Mouse (Mus musculus) mouse embryonic stem cell (cell line): ENCODE data around the gene Dhx9.
"Not testable (repeated sequence)": the region's sequence is repeated elsewhere in the genome, so short reads cannot be mapped to it uniquely, and the experiment has no call there.

ENCODE experiments used
- in situ Hi-C, 2 experiments: fragments of 300-500 bp; cut with MboI; formaldehyde crosslinking; loops; 1 replicate in 1 of 2; 3 replicates in 1 of 2; pipeline ENCODE4 v1.14.3; 2019 to 2020; ENCODE audit warnings: low sequenced_read_pairs in 2 of 2, low pct_unique_long_range_greater_than_20kb in 1 of 2, mixed read lengths in 1 of 2; ENCODE audit not compliant: unreplicated experiment in 1 of 2

The Dhx9 gene

DNA sequence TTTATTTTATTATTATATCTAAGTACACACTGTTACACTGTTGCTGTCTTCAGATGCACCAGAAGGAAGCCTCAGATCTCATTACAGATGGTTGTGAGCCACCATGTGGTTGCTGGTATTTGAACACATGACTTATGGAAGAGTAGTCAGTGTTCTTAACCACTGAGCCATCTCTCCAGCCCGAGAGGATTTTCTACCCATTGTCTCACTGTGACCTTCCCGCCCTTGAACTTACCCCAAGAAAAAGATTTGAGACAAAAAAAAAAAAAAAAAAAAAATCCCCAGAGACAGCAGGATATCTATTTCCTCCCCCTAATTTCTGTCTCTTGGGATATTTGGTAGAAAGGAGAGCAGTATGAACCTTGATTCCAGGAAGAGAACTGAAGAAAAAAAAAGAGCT lies 2.1 kb upstream of the Dhx9 start:
- in situ Hi-C loops: no loop called here

DNA sequence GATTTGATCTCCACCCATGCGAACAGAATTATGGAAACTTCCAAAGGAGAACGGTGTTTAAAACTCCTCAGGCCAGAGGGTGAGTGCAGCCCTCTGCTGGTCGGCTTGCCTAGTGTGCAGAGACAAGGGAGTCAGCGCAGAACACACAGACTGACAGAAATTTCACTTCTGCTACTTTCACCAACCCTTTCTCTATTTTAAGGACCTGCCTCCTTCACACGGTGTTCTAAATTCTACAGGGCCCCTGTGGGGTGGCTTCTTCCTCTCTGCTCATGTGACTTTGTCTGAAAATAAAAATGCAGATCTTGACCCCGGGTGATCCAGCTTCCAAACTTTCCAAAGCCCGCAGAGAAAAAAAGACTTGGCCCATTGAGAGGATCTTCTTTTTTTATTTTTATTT lies 1.7 kb upstream of the Dhx9 start:
- in situ Hi-C loops: no loop called here

DNA sequence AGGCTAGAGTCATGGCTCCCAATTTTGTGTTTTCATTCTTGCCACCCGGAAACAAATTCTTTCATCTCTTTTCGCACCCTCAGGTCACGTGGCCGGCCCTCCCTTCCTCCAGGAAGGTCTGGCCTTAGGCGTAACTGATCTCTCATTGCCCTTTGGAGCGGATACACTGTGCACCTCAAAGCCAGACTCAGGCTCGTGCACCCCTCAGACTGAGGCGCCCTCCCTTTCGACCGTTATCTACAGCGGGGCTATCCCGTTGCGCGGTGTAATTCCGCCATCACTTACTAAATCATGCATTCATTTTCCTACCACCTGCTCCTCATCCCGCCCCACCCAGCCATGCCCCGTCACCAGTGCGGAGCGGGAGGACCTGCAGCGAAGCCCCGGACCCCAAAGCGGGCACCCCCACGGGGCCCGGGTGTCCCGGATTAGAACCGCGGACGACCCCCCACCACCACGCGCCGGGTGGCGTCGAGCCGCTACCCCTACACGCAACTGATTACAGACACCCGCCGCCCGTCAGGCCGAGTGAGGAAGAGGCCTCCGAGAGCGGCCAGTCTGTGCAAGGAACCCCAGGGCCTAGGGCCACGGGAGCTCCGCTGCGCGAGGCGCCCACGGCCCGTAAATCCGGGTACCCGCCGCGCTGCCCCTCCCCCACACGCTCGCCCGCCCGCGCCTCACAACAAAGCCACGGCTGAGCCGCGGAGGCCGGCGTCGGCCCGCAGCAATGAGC lies 527 bp downstream of the Dhx9 start:
- in situ Hi-C loops: no loop called here

DNA sequence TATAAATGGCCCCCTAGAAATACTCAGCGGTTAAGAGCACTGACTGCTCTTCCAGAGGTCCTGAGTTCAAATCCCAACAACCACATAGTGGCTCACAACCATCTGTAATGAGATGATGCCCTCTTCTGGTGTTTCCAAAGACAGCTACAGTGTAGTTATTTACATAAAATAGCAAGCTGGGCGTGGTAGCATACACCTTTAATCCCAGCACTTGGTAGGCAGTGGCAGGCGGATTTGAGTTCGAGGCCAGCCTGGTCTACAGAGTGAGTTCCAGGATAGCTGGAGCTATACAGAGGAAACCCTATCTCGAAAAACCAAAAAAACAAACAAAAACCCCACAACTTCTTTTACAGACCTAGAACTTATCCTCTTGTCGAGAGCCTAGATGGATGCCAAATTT lies 1.3 kb downstream of the Dhx9 start:
- in situ Hi-C loops: not testable (repeated sequence)

GRCm38 (mm10) chr1:153485201-153485796 lies 2.2 kb downstream of the Dhx9 start:
- in situ Hi-C loops: no loop called here

GRCm38 (mm10) chr1:153481025-153481412 lies 6.4 kb downstream of the Dhx9 start:
- in situ Hi-C loops: no loop called here

DNA sequence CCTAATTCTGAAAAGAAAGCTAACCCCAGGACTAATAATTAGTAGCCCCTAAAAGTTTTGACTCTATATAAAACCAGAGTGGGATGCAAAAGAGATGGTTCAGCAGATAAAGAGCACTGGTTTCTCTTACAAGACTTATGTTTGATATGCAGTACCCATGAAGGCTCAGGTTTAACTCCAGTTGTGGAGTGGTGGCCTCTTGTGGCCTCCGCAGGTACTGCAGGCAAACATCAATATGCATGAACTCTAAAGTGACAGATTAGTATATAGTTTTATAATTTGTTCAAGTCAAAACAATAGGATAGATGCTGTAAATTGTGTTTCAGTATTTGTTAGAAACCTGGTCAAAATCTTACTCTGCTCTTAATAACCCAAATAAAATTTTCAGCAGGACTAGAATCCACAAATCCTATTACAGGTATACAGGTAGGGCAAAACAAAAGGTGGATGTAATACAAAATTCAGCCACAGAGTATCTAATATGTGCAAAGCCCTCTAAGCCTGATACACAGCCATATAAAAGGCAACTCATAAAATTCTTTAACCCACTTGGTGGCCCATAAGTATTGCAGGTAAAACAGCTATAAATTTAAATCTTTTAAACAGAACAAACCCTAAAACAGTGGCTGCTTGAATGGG lies 7.0 kb downstream of the Dhx9 start:
- in situ Hi-C loops: no loop called here

DNA sequence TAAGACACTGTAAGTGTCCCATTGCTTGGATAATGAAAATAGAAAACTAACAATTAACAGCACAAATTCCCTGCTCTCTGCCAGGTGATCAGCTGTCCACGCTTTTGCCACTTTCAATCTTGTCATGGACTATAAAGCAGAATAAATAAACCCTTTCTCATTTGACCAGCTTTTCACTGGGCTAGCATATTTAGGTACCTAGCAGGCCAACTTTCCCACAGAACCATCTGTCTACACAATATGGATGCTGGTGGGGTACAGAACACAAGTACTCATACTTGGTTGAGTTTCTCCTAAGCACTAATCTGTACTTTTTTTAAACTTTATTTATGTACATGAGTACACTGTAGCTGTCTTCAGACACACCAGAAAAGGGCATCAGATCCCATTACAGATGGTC lies 8.2 kb downstream of the Dhx9 start:
- in situ Hi-C loops: no loop called here

DNA sequence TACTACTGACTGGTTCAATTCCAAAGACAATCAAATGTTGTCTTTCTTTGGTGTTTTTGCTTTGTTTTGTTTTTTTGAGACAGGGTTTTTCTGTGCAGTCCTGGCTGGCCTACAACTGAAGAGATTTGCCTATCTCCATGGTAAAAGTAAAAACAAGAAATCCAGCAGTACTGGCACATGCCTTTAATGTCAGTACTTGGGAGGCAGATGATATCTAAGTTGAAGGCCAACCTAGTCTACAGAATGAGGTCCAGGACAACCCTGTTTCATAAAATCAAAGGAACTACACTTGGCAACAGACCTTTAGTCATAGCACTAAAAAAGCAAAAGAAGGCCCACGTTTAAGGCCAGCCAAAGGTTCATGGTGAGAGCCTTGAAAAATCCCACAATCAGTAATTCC lies 25.7 kb downstream of the Dhx9 start:
- in situ Hi-C loops: loop anchor here in 1 of 2 experiments (10.0 kb wide), 1 partner anchor 607 kb away; no protein-coding TSS in a partner anchor

GRCm38 (mm10) chr1:153456137-153456536 lies 31.3 kb downstream of the Dhx9 start:
- in situ Hi-C loops: loop anchor here in 1 of 2 experiments (10.0 kb wide), 1 partner anchor 601 kb away; no protein-coding TSS in a partner anchor

- in situ Hi-C loops: loop anchor here in 1 of 2 experiments (10.0 kb wide), 1 partner anchor 598 kb away; no protein-coding TSS in a partner anchor
Observed at GRCm38 (mm10) chr1:153453146-153453642, 34.3 kb downstream of the Dhx9 start.

- in situ Hi-C loops: loop anchor here in 1 of 2 experiments (10.0 kb wide), 1 partner anchor 597 kb away; no protein-coding TSS in a partner anchor
Observed at GRCm38 (mm10) chr1:153451237-153452154, 36.0 kb downstream of the Dhx9 start.

- in situ Hi-C loops: loop anchor here in 1 of 2 experiments (25.0 kb wide), 1 partner anchor 909 kb away; no protein-coding TSS in a partner anchor
Observed at GRCm38 (mm10) chr1:153446120-153446831, 41.2 kb downstream of the Dhx9 start.

GRCm38 (mm10) chr1:153443632-153444031 lies 43.8 kb downstream of the Dhx9 start:
- in situ Hi-C loops: loop anchor here in 1 of 2 experiments (25.0 kb wide), 1 partner anchor 906 kb away; no protein-coding TSS in a partner anchor

DNA sequence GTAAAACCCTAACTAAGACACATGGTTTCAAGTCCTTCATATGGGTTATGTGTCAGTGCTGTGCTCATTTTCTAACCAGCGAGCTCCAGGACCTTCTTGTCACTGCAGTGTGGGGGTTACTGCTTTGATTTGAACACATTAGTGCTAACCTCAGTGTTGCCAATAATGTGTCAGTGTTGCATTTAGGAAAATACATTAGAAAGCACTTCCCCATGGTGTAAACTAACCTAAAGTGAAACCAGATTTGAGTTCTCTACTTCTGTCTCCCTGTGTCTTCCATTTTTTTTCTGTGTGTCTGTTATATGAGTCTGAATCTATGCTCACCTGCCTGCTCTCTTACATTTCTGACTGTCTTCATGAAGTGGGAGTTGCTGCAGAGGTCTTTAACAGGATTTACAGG lies 44.4 kb downstream of the Dhx9 start:
- in situ Hi-C loops: loop anchor here in 1 of 2 experiments (25.0 kb wide), 1 partner anchor 906 kb away; no protein-coding TSS in a partner anchor

DNA sequence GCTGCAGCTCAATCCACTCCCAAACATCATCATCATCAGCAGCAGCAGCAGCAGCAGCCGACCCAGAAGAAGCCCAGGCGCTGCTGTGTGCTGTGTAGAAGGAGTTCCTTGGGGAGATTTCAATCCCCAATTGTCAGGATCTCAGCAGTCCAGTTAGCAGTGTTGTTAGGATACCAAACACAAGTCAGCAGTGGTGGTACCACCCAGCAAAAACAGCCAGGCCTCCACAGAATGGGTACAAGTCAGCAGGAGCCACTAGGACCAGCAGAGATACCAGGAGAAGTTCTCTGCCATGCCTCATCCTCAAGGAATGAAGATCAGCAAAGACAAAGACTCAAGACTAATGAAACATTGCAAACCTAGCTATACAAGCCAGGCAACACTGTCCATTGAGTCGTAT lies 45.8 kb downstream of the Dhx9 start:
- in situ Hi-C loops: loop anchor here in 1 of 2 experiments (25.0 kb wide), 1 partner anchor 904 kb away; no protein-coding TSS in a partner anchor

DNA sequence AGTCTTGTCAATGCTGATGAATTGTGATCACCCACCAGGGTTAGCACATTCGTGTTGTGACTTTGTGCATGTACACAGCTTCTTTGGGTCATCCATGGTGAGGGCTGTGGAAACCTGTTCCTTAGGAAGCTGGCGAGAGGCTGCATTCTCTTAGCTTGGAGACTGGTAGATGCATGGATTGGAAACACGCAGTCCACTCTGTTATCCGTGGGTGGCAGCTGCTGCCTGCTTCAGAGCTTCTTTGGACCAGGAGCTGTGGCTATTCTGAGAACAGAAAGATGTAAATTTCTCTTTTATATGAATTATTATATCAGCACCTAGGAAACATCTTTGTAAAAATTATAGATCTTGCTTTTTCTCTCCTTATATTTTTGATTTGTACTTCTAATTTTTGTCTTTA lies 46.7 kb downstream of the Dhx9 start:
- in situ Hi-C loops: loop anchor here in 1 of 2 experiments (25.0 kb wide), 1 partner anchor 903 kb away; no protein-coding TSS in a partner anchor
